Mouse (Mus musculus) stomach, postnatal 0 days (tissue): ENCODE measurements at regions not wholly inside any gene's neighbourhood (a gene's known extent, or its start where the extent isn't known, plus 50 kb on each side); places are given as distances from the start of the nearest gene placed in this dataset.

Source experiments
- ATAC-seq: fragments of 200-750 bp; cut with Nextera tagmentation; 2 replicates; pipeline ENCODE4 v1.8.0; 2017; ENCODE audit not compliant: low FRiP score, low TSS enrichment
- DNase-seq: peaks from one replicate; pipeline ENCODE4 v3.0.0-alpha.2; 2016; ENCODE audit warnings: low spot score
- H3K27ac ChIP-seq: fragments of 300-500 bp; sonication (generic); replicated peaks from 2 replicates; pipeline ENCODE4 v1.5.1; 2014; ENCODE audit warnings: mild to moderate bottlenecking, control low read depth
- H3K27me3 ChIP-seq: fragments of 300-500 bp; sonication (generic); 2 replicates; pipeline ENCODE4 v1.6.1; 2014; ENCODE audit warnings: low read length; ENCODE audit not compliant: control insufficient read depth, insufficient read depth
- H3K36me3 ChIP-seq: fragments of 300-500 bp; sonication (generic); 2 replicates; pipeline ENCODE4 v1.6.1; 2014; ENCODE audit warnings: low read length, mixed read lengths; ENCODE audit not compliant: control insufficient read depth, insufficient read depth
- H3K4me1 ChIP-seq: fragments of 300-500 bp; sonication (generic); replicated peaks from 2 replicates; pipeline ENCODE4 v1.6.1; 2014; ENCODE audit warnings: antibody characterized with exemption; ENCODE audit not compliant: control insufficient read depth, insufficient read depth
- H3K4me2 ChIP-seq: fragments of 300-500 bp; sonication (generic); replicated peaks from 2 replicates; pipeline ENCODE4 v1.6.1; 2014; ENCODE audit warnings: low read depth, mild to moderate bottlenecking, control low read depth, moderate library complexity
- H3K4me3 ChIP-seq: fragments of 300-500 bp; sonication (generic); 2 replicates; pipeline ENCODE4 v1.5.1; 2014; ENCODE audit warnings: low read depth, low read length, control low read depth
- H3K9ac ChIP-seq: fragments of 300-500 bp; sonication (generic); 2 replicates; pipeline ENCODE4 v1.6.1; 2014; ENCODE audit warnings: mild to moderate bottlenecking, low read length, control low read depth, mixed read lengths
- H3K9me3 ChIP-seq: fragments of 300-500 bp; sonication (generic); 2 replicates; pipeline ENCODE4 v1.6.1; 2016; ENCODE audit warnings: low read length; ENCODE audit not compliant: control insufficient read depth
- CTCF ChIP-seq: IDR thresholded peaks from 2 replicates; pipeline ENCODE4 v1.5.1; 2016; ENCODE audit warnings: antibody characterized with exemption, low read depth, mild to moderate bottlenecking, moderate library complexity
- EP300 ChIP-seq: optimal IDR thresholded peaks from 2 replicates; pipeline ENCODE3; 2016; ENCODE audit warnings: antibody characterized with exemption
- WGBS: fragments of 180-500 bp; shearing (Covaris S2); extraction: QIAGEN DNeasy Blood & Tissue Kit; methylation state at CpG from one replicate; pipeline ENCODE4 v1.1.7; 2014; 5-methylcytosine and 5-hydroxymethylcytosine counted together

DNA sequence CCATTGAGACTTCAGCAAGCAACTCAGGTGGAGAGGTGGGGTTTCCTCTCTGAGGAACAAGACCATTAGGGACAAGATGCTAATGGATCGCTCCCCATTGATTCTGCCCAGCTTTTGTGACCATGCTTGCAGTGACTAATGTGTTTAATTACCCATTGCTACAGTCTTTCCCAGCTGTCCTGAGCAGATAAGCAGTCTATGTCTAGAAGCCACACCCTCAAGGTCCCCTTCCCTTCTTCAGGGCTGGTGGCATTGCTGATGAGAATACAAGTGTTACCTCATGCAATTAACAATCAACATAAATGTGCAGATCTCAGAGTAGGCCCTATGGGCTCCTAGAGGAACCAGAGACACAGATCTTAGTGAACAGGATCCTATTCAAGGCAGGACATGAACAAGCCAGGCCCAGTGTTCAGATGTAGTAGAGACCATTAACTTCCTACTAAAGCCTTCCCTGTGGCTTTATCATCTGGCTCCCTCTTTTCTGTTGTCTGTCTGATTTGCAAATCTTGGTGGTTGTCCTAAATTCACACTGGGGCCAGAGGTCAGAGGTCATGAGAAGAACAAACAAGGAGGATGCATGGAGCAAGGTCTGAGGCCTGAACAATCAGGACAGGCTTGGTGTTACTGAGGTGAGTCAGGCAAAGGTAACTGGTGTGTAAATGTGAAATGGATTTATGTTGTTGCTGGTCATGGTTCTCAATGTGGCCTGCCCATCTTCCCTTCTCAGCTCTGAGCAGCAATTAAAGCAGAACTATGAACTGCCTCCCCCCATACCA is 56.8 kb downstream of the Odc1 start:
- Histone ChIP-seq H3K4me3 (no peak overlapping the region), H3K4me2 (no peak overlapping the region), H3K4me1 (no peaks in the 10 kb centered on the region), H3K27ac (no peak overlapping the region), H3K9ac (no peak overlapping the region), H3K36me3 (no peaks in the 10 kb centered on the region), H3K9me3 (no peaks in the 10 kb centered on the region), H3K27me3 (no peaks in the 10 kb centered on the region)
- no peak for ATAC-seq
- TF ChIP-seq EP300 (no peak), CTCF (no peak)
- WGBS: 88% methylated on average over 1 of the region's 1 CpGs
- DNase-seq: no peak

DNA sequence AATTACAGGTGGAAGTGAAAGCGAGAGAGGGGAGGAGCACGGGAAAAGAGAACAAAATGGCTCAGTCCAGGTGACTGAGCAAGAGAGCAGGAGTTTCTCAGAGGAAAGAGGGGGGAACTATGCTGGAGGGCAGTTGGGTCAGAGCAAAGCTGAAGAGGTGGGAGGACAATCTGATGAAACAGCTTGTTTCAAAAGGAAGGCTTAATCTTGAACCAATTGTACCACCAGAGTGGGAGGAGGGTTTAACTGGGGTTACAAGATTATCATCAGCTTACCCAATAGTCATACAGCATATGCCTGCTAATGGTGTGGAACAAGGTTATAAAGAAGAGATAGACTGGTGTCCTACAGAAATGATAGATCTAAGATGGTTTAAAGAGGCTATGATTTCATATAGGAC is 59.0 kb downstream of the Odc1 start:
- Histone ChIP-seq H3K36me3 (no peaks in the 10 kb centered on the region), H3K4me3 (no peak overlapping the region), H3K9me3 (no peaks in the 10 kb centered on the region), H3K9ac (no peak overlapping the region), H3K27me3 (no peaks in the 10 kb centered on the region), H3K4me2 (no peak overlapping the region), H3K4me1 (no peaks in the 10 kb centered on the region), H3K27ac (no peak overlapping the region)
- no peak for TF ChIP-seq CTCF
- no peak for TF ChIP-seq EP300
- DNase-seq (no peak), ATAC-seq (no peak)
- WGBS: 82% methylated on average over 2 of the region's 2 CpGs

DNA sequence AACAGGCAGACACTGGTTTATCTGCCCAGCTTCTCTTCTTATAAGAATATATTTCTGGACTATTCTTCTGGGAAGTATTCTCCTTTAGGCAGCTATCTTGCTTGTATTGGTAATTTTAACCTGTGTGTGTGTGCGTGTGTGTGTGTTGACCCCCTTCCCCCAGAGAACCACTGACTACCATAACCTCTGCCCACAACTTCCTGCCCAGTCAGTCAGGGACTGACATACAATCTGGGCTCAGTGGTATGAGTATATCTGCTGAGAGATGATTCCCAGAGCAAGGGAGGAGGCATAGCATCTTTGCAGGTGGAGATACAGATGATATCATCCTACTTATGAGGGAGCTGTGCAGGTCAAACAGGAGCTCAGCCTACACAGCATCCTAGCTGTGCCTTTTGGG is 65.8 kb downstream of the Odc1 start:
- TF ChIP-seq CTCF: no peak
- TF ChIP-seq EP300: no peak
- H3K4me3 ChIP-seq: no peak overlapping the region

DNA sequence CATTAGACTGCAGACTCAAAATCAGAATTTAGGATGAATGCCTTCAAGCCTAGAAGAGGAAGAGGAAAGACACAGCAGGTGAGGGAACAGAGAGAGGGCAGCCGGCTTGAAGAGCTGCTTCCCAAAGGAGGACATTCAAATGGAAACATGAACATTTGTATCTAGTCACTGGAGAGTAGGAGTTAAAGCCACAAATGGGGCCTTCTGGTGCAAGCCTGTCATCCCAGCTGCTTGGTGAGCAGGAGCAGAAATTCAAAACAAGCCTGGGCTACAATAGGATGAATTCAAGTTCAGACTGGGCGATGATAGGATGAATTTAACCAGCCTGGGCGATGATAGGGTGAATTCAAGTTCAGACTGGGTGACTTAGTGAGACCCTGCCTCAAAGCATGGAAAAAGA is 67.4 kb downstream of the Odc1 start:
- no peak overlapping the region for H3K27ac ChIP-seq
- H3K4me2 ChIP-seq: no peak overlapping the region
- no peak overlapping the region for H3K9ac ChIP-seq
- no peaks in the 10 kb centered on the region for H3K36me3 ChIP-seq
- DNase-seq: no peak
- TF ChIP-seq EP300 (no peak), CTCF (no peak)
- H3K4me1 ChIP-seq: no peaks in the 10 kb centered on the region
- H3K9me3 ChIP-seq: no peaks in the 10 kb centered on the region
- no peaks in the 10 kb centered on the region for H3K27me3 ChIP-seq
- 86% methylated on average over 3 of the region's 3 CpGs for WGBS
- no peak overlapping the region for H3K4me3 ChIP-seq
- ATAC-seq: no peak

More for the DNA sequence above, 65.8 kb downstream of the Odc1 start:
- no peaks in the 10 kb centered on the region for H3K4me1 ChIP-seq
- WGBS: 84% methylated on average over 1 of the region's 1 CpGs
- no peaks in the 10 kb centered on the region for H3K27me3 ChIP-seq
- H3K9ac ChIP-seq: no peak overlapping the region
- H3K27ac ChIP-seq: no peak overlapping the region
- ATAC-seq: no peak
- no peak for DNase-seq
- no peaks in the 10 kb centered on the region for H3K36me3 ChIP-seq
- H3K4me2 ChIP-seq: no peak overlapping the region
- H3K9me3 ChIP-seq: no peaks in the 10 kb centered on the region

- no peak for ATAC-seq
- Histone ChIP-seq H3K27ac (no peak overlapping the region), H3K36me3 (no peaks in the 10 kb centered on the region), H3K4me1 (no peaks in the 10 kb centered on the region), H3K27me3 (no peaks in the 10 kb centered on the region), H3K9me3 (no peaks in the 10 kb centered on the region), H3K4me2 (no peak overlapping the region), H3K9ac (no peak overlapping the region), H3K4me3 (no peak overlapping the region)
- TF ChIP-seq CTCF (no peak), EP300 (no peak)
- WGBS: 26% methylated on average over 2 of the region's 2 CpGs
- DNase-seq: no peak
Observed at GRCm38 (mm10) chr12:17618300-17618699, 72.4 kb upstream of the Hpcal1 start.

GRCm38 (mm10) chr12:17620226-17620625 is 70.4 kb upstream of the Hpcal1 start:
- no peak overlapping the region for H3K9ac ChIP-seq
- no peak overlapping the region for H3K4me2 ChIP-seq
- H3K4me1 ChIP-seq: no peaks in the 10 kb centered on the region
- no peaks in the 10 kb centered on the region for H3K36me3 ChIP-seq
- H3K4me3 ChIP-seq: no peak overlapping the region
- TF ChIP-seq CTCF: no peak
- TF ChIP-seq EP300: no peak
- no peaks in the 10 kb centered on the region for H3K27me3 ChIP-seq
- 48% methylated on average over 6 of the region's 6 CpGs for WGBS
- 0 out of 2 replicates have a peak, but pooled peaks have one; percentile 31 for ATAC-seq
- no peak for DNase-seq
- no peaks in the 10 kb centered on the region for H3K9me3 ChIP-seq
- H3K27ac ChIP-seq: no peak overlapping the region
